Mouse (Mus musculus) adrenal gland, adult 8-10 months (tissue): ENCODE measurements around the gene 4933417A18Rik. TPM values are rescaled to one million over a fixed set of nuclear protein-coding genes. Genes with fewer than 3 reads are reported as not detected.
A peak's percentile ranks its signal among the peaks of the same experiment; 100 is the strongest.
"Not testable (repeated sequence)": the region's sequence is repeated elsewhere in the genome, so short reads cannot be mapped to it uniquely, and the experiment has no call there.

ENCODE experiments used
- DNase-seq: peaks from one replicate; pipeline ENCODE4 v3.0.0; 2022
- total RNA-seq, 4 experiments: library from RNA; stranded (reverse); gene quantifications; 2 replicates each; pipeline ENCODE4 v1.2.4; 2022

The 4933417A18Rik gene
- not detected for total RNA-seq

- DNase-seq: no peak
These were observed at the start of gene 4933417A18Rik, which contains the start of gene Fam217a for GRCm38 (mm10) chr13:34924210-34924609. Gene 4933417A18Rik (plus strand): TSS chr13:34924409. Gene Fam217a (minus strand): TSS chr13:34924310.

DNA sequence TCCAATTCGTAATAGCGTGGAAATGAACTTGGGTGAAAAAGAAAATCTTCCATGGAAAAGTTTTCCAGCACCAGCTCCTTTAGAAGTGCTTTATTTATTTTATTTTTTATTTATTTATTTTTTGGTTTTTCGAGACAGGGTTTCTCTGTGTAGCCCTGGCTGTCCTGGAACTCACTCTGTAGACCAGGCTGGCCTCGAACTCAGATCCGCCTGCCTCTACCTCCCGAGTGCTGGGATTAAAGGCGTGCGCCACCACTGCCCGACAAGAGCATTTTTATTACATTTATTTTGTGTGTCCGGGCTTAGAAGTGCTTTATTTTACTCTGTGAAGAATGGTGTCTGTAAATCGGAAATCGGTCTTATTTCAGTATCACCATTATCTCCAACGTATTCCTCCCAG lies 49.5 kb upstream of the 4933417A18Rik start:
- DNase-seq: not testable (repeated sequence)

GRCm38 (mm10) chr13:34875166-34875710 lies 49.0 kb upstream of the 4933417A18Rik start, which contains the start of gene Prpf4b:
Gene Prpf4b (plus strand): TSS chr13:34875302.
- peak; percentile 89 for DNase-seq

DNA sequence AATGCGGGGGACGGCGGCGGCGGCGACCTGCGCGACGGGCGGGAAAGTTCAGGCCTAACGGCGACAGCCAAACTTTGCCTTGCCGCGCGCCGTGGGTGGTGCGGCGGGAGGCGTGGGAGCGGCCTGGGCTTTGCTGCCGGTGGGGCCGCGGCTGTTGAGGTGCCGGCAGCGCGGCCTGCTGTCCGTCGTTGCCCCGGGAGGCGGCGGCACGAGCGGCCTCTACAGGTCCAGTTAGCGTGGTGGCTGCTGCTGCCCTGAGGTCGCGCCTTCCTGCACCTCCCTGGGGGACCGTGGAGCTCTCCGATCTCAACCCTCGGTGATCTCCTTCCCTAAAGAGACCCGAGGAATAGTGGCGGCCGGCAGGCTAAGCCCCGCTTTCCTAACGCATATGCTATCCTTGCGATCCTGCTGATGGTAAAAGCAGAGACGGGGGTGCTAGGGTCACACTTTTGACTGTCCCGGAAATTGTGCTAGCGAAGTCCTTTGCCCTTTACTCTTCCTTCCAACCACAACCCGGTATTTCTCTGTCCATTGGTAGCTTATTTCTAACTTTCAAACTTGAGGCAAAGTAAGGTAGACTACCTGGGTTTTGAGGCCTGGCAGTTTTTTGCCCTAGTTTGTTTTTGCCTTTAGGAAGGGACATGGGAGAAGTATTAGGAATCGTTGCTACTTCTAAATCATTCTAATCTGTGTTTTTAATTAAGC lies 48.3 kb upstream of the 4933417A18Rik start:
- peak; percentile 53 for DNase-seq

GRCm38 (mm10) chr13:34876481-34876880 lies 47.7 kb upstream of the 4933417A18Rik start:
- no peak for DNase-seq

GRCm38 (mm10) chr13:34892871-34893270 lies 31.3 kb upstream of the 4933417A18Rik start:
- no peak for DNase-seq

GRCm38 (mm10) chr13:34914614-34915013 lies 9.6 kb upstream of the 4933417A18Rik start:
- DNase-seq: no peak

DNA sequence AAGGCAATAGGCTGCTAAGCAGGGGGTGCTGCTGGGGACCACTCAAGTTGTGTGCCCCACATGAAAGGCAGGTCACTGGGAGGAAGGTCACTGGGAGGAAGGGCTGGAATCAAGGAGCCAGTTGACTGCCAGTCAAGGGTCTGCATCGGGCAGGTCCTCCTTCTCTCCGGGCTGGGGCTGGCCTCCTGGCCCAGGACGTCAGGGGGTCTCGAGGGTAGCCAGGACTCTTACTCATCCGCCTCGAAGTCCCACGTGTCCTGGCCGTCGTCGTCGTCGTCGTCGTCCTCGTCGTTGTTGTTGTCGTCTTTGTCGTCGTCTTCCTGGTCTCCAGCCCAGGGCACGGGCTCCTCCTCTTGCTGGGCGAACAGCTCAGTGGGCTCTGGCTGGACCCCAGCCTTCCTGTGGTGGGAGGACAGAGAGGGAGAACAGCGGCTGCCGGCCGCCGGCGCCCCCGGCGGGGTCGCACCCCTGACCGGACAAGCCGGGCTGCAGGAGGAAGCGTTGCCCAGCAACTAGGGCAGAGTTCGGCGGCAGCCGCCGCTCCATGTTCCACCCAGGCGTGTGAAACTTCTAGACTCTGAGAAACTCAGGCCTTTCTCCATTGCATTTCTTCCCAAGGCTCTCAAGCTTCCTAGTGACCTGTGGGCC lies 7.6 kb upstream of the 4933417A18Rik start:
- DNase-seq: no peak

- no peak for DNase-seq
These were observed 10.9 kb downstream of the 4933417A18Rik start for GRCm38 (mm10) chr13:34934931-34935644.

- DNase-seq: no peak
These were observed 18.2 kb downstream of the 4933417A18Rik start for GRCm38 (mm10) chr13:34942370-34942769.

DNA sequence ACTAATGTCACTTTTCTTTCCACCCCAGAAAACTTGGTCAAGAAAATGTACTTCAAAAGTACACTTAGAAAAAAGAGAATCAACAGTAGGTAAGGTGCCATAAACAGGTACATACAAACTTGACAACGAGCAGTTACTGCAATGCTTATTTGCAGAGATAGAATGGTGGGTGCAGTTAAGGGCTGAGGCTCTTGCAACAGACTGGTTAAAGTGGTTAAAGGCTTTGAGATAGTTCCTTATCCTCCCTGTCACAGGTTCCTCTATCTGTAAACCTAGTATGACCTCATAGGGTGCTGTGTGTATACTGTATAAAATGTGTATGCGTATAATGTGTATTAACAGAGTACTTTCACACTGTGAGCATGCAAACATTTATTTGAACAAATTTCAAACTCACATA lies 27.2 kb downstream of the 4933417A18Rik start:
- DNase-seq: not testable (repeated sequence)

GRCm38 (mm10) chr13:34956901-34957300 lies 32.7 kb downstream of the 4933417A18Rik start:
- DNase-seq: no peak

GRCm38 (mm10) chr13:34958158-34958557 lies 33.9 kb downstream of the 4933417A18Rik start:
- not testable (repeated sequence) for DNase-seq

DNA sequence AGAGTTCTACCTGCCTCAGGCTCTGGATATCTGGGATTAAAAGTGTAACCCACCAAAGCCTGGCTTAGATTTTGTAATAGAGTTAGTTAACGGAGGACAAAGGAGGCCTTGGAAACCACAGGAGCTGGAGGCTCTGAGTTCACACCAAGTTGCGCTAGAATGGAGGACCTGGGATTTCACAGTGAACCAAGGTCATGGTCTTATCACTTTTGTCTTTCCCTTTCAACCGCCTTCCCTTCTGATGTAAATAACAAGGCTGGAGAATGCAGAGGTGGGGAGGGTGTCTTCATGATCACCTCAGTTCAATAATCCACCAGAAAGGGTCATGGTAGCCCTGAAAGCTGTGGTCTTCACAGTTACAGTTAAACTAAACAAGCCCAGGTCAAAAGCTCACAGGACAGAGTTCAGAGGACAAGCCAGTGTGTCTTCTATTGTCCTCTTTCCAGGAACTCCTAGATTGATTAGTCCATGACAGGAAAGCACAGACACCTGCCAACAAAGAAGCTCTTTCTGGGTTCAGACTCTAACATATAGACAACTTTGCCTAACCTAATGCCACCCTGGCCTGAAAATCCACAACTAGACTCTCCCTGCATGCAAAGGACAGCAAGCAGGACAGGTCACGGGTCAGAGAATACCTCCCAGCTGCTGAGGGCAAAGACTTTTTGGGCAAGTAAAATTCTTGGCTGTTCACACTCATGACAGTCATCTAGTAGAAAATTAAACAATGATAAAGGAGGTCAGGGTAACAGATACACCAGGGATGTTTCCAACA lies 37.0 kb downstream of the 4933417A18Rik start:
- DNase-seq: no peak

- peak; percentile 19 for DNase-seq
These were observed 39.5 kb downstream of the 4933417A18Rik start, which contains the start of gene Eci3 for GRCm38 (mm10) chr13:34963511-34964397. Gene Eci3 (minus strand): TSS chr13:34963810.

GRCm38 (mm10) chr13:34964419-34964818 lies 40.2 kb downstream of the 4933417A18Rik start:
- no peak for DNase-seq

GRCm38 (mm10) chr13:34964866-34965265 lies 40.7 kb downstream of the 4933417A18Rik start:
- DNase-seq: no peak

DNA sequence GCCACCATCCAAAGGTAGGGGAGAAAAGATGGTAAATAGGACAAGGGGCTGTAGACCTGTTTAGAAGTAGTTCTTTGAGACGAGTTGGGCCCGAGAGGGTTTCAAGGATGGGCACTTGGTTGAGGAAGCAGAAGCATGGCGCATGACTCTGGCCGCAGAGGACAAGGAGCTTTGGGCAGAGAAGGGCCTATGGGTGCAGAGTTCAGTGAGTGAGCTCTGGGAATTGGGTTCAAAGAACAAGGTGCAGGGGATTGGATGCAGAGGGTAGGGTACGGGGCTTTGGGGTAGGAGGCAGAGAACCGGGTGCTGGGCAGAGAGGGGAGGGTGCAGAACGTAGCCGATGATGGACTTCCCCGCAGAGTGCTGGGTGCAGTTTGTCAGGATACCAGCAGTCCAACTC lies 41.4 kb downstream of the 4933417A18Rik start:
- not testable (repeated sequence) for DNase-seq

DNA sequence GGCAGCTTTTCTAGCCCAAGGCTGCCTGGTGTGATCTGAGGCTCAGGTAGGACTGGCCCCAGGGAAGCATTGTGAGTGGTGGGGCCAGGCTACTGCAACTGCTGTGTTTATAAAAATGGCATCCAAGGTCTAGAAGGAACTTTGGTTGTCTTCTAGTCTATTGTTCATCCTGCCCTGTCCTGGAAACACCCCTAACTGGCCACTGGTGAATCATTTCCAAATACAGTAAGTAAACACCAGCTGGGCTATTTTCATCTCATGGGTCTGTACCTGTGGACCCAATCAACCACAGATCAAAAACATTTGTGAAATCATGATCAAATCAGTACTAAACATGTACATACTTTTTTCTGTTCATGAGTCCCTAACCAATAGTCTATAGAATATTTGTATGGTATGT lies 48.2 kb downstream of the 4933417A18Rik start:
- not testable (repeated sequence) for DNase-seq

- DNase-seq: no peak
These were observed 48.9 kb downstream of the 4933417A18Rik start for GRCm38 (mm10) chr13:34973149-34973548.

DNA sequence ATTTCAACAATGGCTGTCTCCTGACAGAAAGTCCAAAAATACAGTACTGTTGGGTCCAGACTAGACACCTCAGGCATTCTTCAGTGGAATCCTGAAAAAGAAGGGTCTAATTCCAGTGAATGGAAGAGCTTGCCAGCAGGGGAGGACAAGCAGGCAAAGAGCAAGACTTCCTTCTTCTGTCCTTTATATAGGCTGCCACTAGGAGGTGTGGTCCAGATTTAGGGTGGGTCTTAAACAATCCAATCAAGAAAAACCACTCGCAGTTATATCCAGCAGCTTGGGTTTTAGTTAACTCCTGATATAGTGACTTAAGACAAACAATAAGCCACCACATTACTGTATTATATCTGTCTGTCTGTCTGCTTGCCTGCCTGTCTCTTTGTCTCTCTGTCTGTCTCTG lies 49.6 kb downstream of the 4933417A18Rik start:
- no peak for DNase-seq
